Mouse (Mus musculus) neural tube, embryonic 14.5 days (tissue): ENCODE data around the gene Kif24. TPM values are rescaled to one million over a fixed set of nuclear protein-coding genes. Genes with fewer than 3 reads are reported as not detected.

Source experiments
- ATAC-seq: fragments of 200-750 bp; cut with Nextera tagmentation; 2 replicates; pipeline ENCODE4 v1.8.0; 2017; ENCODE audit warnings: low read depth, mild to moderate bottlenecking, moderate TSS enrichment, moderate library complexity
- H3K27ac ChIP-seq: fragments of 300-500 bp; sonication (generic); 2 replicates; pipeline ENCODE4 v1.5.1; 2014; ENCODE audit warnings: low read depth, mild to moderate bottlenecking, control low read depth, low read length, moderate library complexity, mixed read lengths
- H3K27me3 ChIP-seq: fragments of 300-500 bp; sonication (generic); 2 replicates; pipeline ENCODE4 v1.6.1; 2014; ENCODE audit warnings: low read length; ENCODE audit not compliant: control insufficient read depth, insufficient read depth
- H3K36me3 ChIP-seq: fragments of 300-500 bp; sonication (generic); 2 replicates; pipeline ENCODE4 v1.6.1; 2014; ENCODE audit warnings: low read length, mixed read lengths; ENCODE audit not compliant: control insufficient read depth, insufficient read depth
- H3K4me1 ChIP-seq: fragments of 300-500 bp; sonication (generic); 2 replicates; pipeline ENCODE4 v1.6.1; 2014; ENCODE audit warnings: low read length; ENCODE audit not compliant: control insufficient read depth, insufficient read depth
- H3K4me2 ChIP-seq: fragments of 300-500 bp; sonication (generic); 2 replicates; pipeline ENCODE4 v1.6.1; 2014; ENCODE audit warnings: mild to moderate bottlenecking, low read depth, low read length, control low read depth
- H3K4me3 ChIP-seq: fragments of 300-500 bp; sonication (generic); 2 replicates; pipeline ENCODE4 v1.5.1; 2014; ENCODE audit warnings: low read depth, low read length, control low read depth, mixed read lengths
- H3K9ac ChIP-seq: fragments of 300-500 bp; sonication (generic); replicated peaks from 2 replicates; pipeline ENCODE4 v1.6.1; 2014; ENCODE audit warnings: low read depth, mild to moderate bottlenecking, control low read depth, low read length, mixed read lengths
- H3K9me3 ChIP-seq: fragments of 300-500 bp; sonication (generic); 2 replicates; pipeline ENCODE4 v1.6.1; 2016; ENCODE audit warnings: low read length; ENCODE audit not compliant: control insufficient read depth
- WGBS: fragments of 180-500 bp; shearing (Covaris S2); extraction: QIAGEN DNeasy Blood & Tissue Kit; methylation state at CpG from one replicate; pipeline ENCODE4 v1.1.7; 2014; 5-methylcytosine and 5-hydroxymethylcytosine counted together
- polyA plus RNA-seq: library from polyadenylated mRNA; unstranded; fragments of >200 nt; fragmentation: Nextera tagmentation; extraction: Ambion mirVana; gene quantifications from 2 replicates; pipeline ENCODE4 v1.2.1, GENCODE M21; 2014

Gene Kif24
- polyA plus RNA-seq, 1 experiment from 2014 or later = 2.3 TPM

DNA sequence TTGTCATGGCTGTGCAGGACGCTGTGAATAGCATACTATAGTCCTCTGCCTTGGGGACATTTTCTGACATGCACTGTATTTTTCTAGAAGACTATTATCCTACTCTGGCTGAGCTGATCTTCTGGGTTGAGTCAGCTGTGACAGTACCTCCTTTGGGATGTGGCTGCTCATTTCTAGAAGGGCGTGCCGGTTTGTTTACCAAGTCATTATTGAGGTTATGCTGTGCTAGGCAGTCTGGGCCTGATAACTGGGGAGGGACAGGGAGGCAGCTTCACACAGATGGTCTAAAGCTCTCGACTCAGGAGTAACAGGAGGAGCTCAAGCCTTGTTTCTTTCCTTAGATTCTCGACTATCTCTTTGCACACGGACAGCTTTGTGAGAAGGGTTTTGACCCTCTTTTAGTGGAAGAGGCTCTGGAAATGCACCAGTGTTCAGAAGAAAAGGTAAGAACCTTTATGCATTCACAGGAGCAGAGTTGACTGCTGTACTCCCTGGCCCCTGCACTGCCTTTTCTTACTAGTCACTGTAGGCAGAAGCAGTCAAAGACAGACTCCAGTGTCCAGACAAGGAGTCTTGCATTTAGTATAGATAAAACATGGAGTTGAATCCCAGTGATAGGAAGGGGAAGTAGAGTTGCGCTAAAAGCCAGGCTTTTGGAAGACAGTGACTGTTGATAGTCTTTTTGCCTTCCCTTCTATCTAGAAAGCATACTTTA is 76.8 kb downstream of the Kif24 start:
- Histone ChIP-seq H3K36me3 (peaks cover 24% of the 10 kb centered on the region), H3K4me2 (no peak overlapping the region), H3K4me3 (no peak overlapping the region), H3K27me3 (no peaks in the 10 kb centered on the region), H3K4me1 (no peaks in the 10 kb centered on the region), H3K9me3 (no peaks in the 10 kb centered on the region), H3K9ac (no peak overlapping the region), H3K27ac (no peak overlapping the region)
- 83% methylated on average over 7 of the region's 7 CpGs for WGBS
- no peak for ATAC-seq

GRCm38 (mm10) chr4:41386412-41386975 is 78.2 kb downstream of the Kif24 start:
- no peak overlapping the region for H3K4me2 ChIP-seq
- no peak overlapping the region for H3K27ac ChIP-seq
- no peak for ATAC-seq
- H3K9ac ChIP-seq = no peak overlapping the region
- H3K4me3 ChIP-seq = no peak overlapping the region
- H3K27me3 ChIP-seq = no peaks in the 10 kb centered on the region
- 78% methylated on average over 1 of the region's 1 CpGs for WGBS
- H3K9me3 ChIP-seq = no peaks in the 10 kb centered on the region
- H3K36me3 ChIP-seq = peaks cover 18% of the 10 kb centered on the region
- no peaks in the 10 kb centered on the region for H3K4me1 ChIP-seq

GRCm38 (mm10) chr4:41381213-41381950 is 83.3 kb downstream of the Kif24 start:
- no peak for ATAC-seq
- Histone ChIP-seq H3K4me2 (no peak overlapping the region), H3K4me3 (no peak overlapping the region), H3K36me3 (peaks cover 18% of the 10 kb centered on the region; the same call in 1 of the 2 replicates), H3K27me3 (no peaks in the 10 kb centered on the region), H3K9me3 (no peaks in the 10 kb centered on the region), H3K9ac (no peak overlapping the region), H3K27ac (no peak overlapping the region), H3K4me1 (no peaks in the 10 kb centered on the region)
- WGBS = 94% methylated on average over 5 of the region's 5 CpGs

DNA sequence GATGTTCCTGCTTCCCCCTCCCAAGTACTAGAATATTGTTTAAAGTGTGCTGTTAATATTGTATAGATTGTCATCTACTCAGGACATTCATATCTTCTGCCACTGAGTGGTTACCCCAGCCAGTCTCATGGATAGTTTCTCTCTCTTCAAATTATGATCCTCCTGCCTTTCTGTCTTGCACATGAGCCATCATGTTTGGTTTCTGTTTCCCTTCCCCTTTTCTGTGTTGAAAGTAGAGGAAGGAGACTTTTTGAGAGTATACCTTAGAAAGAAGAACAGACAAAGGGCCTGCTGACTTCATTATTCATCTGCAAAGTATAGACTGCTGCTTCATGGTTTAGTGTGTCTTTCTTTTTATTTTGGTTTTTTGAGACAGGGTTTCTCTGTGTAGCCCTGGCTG is 87.1 kb downstream of the Kif24 start:
- no peak for ATAC-seq
- Histone ChIP-seq H3K27me3 (no peaks in the 10 kb centered on the region), H3K27ac (no peak overlapping the region), H3K4me2 (no peak overlapping the region), H3K9me3 (no peaks in the 10 kb centered on the region), H3K9ac (no peak overlapping the region), H3K36me3 (peaks cover 20% of the 10 kb centered on the region; the same call in 1 of the 2 replicates), H3K4me3 (no peak overlapping the region), H3K4me1 (no peaks in the 10 kb centered on the region)

GRCm38 (mm10) chr4:41369702-41370437 is 94.8 kb downstream of the Kif24 start:
- no peaks in the 10 kb centered on the region for H3K9me3 ChIP-seq
- H3K4me3 ChIP-seq = no peak overlapping the region
- no peak overlapping the region for H3K27ac ChIP-seq
- H3K36me3 ChIP-seq = peaks cover 12% of the 10 kb centered on the region
- WGBS = 96% methylated on average over 9 of the region's 9 CpGs
- no peak overlapping the region for H3K9ac ChIP-seq
- H3K4me1 ChIP-seq = no peaks in the 10 kb centered on the region
- ATAC-seq = no peak
- no peaks in the 10 kb centered on the region for H3K27me3 ChIP-seq
- H3K4me2 ChIP-seq = no peak overlapping the region

DNA sequence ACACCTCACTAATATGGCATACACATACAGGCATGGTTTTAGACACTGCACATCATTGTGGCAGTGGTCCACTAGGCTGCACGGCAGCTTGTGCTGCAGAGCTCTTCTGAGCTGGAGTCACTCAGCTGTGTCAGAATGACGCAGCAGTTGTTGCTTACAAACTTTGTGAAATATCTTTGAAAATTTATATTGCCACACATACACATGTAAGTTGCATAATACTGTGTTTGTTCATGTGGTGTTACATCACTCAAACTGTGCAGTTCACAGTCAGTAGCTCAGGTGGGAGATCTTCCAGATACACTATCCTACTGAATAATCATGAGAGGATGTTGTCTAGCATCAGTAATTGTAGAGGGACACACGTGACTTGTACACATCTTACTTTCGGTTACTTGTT is 96.5 kb downstream of the Kif24 start:
- Histone ChIP-seq H3K27ac (no peak overlapping the region), H3K9ac (no peak overlapping the region), H3K4me2 (no peak overlapping the region), H3K4me1 (no peaks in the 10 kb centered on the region), H3K9me3 (no peaks in the 10 kb centered on the region), H3K4me3 (no peak overlapping the region), H3K36me3 (peaks cover 12% of the 10 kb centered on the region), H3K27me3 (no peaks in the 10 kb centered on the region)
- 93% methylated on average over 4 of the region's 4 CpGs for WGBS
- no peak for ATAC-seq

DNA sequence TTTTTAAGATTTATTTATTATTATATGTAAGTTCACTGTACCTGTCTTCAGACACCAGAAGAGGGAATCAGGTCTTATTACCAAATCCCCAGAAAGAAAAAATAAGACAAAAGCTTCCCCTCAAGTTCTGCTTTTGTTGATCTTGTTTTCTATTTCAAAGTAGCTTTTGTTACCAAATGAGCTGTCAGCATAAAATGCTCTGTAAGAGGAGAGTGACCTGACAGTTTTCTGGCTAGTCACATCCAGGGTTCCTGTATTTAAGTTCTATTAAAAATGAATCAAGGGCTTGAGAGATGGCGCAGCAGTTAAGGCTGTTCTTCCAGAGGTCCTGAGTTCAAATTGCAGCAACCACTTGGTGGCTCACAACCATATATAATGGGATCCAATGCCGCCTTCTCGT is 103.6 kb downstream of the Kif24 start:
- Histone ChIP-seq H3K27me3 (no peaks in the 10 kb centered on the region), H3K4me3 (no peak overlapping the region), H3K27ac (no peak overlapping the region), H3K9me3 (no peaks in the 10 kb centered on the region), H3K9ac (no peak overlapping the region), H3K4me2 (no peak overlapping the region), H3K4me1 (no peaks in the 10 kb centered on the region), H3K36me3 (0 out of 2 replicates have a peak, but pooled peaks cover 3% of the 10 kb centered on the region)
- whole genome bisulfite sequencing = 92% methylated on average over 3 of the region's 3 CpGs
- no peak for ATAC-seq

DNA sequence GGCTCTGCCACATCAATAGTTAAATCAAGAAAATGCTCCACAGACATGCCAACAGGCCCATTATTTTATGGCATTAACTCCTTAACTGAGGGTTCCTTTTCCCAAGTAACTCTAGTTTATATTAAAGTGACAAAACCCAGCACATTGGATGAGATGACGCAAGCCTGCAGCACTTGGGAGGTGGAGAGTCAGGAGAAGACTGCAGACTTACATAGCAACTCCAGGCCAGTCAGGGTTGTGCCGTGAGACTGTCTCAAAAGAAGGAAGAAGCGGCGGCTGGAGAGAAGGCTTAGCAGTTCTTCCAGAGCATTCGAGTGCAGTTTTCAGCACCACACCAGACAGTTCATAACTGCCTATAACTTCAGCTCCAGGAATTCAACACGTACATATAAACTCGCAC is 105.3 kb downstream of the Kif24 start:
- H3K9ac ChIP-seq = no peak overlapping the region
- H3K4me2 ChIP-seq = no peak overlapping the region
- H3K27me3 ChIP-seq = no peaks in the 10 kb centered on the region
- no peak for ATAC-seq
- WGBS = 94% methylated on average over 7 of the region's 7 CpGs
- H3K36me3 ChIP-seq = 0 out of 2 replicates have a peak, but pooled peaks cover 3% of the 10 kb centered on the region
- no peak overlapping the region for H3K4me3 ChIP-seq
- no peak overlapping the region for H3K27ac ChIP-seq
- no peaks in the 10 kb centered on the region for H3K4me1 ChIP-seq
- no peaks in the 10 kb centered on the region for H3K9me3 ChIP-seq
